Mouse (Mus musculus): Measurements from ENCODE around the gene Mettl26. TPM values are rescaled to one million over a fixed set of nuclear protein-coding genes. Genes with fewer than 3 reads are reported as not detected.
A peak's percentile ranks its signal among the peaks of the same experiment; 100 is the strongest.

Mettl26 gene
- total RNA-seq, 2 experiments from 2014 or later, result 36.3 TPM

GRCm38 (mm10) chr17:25881691-25882090 lies 6.8 kb downstream of the Mettl26 start:
- DNase-seq (ENCODE audit: low spot score in 2 of 2), result no peak

DNA sequence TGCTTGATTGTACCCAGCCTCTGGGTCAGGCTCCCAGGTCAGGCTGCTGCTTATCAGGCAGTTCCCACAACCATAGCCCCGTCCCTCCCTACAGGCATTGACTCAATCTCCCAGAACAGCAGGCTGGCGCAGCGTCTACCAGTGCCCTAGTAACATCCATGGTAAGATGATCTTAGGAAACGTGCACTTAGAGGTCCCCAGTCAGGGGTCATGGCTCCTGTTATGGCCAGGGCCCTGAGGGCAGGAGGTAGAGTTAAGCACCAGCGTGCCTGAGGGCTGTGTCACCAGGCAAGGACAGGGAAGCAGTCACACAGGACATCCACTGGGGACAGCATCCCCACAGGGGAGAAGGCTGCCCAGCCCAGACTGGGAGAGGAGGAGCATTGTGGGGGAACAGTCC lies 7.4 kb downstream of the Mettl26 start:
- no peak for DNase-seq (ENCODE audit: low spot score in 2 of 2)

DNA sequence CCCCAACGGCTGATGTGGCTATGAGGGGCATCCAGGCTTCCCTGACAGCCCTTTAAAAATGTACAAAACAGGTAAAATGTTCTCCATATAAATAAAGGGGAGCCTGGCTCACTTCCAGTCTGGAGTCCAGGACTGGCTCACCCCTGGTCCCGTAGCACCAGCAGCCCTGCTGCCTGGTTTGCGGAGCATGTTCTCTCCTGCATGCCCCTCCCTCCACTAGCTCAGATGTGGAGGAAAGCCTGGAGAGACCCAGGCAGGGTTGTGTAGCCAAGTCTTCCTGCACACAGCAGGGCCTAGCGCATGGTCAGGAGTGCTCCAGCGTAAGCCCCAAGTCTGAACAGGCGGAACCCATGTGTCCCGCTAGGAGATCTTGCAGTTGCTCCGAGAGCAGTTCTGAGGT lies 8.4 kb downstream of the Mettl26 start:
- DNase-seq (ENCODE audit: low spot score in 2 of 2), result no peak

GRCm38 (mm10) chr17:25883824-25884223 lies 8.9 kb downstream of the Mettl26 start:
- DNase-seq (ENCODE audit: low spot score in 2 of 2), result no peak

GRCm38 (mm10) chr17:25885636-25886035 lies 10.8 kb downstream of the Mettl26 start:
- no peak for DNase-seq (ENCODE audit: low spot score in 2 of 2)

DNA sequence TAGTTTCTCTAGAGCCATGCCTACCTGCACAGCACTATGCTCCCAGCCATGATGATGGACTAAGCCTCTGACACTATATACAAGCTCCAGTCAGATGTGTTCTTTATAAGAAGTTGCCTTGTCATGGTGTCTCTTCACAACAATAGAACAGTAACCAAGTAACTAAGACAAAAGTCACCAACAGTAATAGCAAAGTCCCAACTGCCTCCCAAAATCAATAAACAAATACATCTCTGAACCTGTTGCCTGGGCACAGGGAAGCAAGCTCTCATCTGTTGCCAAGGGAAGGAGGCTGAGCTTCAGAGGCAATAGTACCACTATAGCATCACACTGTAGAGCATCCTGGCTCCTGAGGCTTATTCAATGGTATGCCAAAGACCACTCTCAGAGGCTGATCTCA lies 11.9 kb downstream of the Mettl26 start:
- no peak for DNase-seq (ENCODE audit: low spot score in 2 of 2)

DNA sequence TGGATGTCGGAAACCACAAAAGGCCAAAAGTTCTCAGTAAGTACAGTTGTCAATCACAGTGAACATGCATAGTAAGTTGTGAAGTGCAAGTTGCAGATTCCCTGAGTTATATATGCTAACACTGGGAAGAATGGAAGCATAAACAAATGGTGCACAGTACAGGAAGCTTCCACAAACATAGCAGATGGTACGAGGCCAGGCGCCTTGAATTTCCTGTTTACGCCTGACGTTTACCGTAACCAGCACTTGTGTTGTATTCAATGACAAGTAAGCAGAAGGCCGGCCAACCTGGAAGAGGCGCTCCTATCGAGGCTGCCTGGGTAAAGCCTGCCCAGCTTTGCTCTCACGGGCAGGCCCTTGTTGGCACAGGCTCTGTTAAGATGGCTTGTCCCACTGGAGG lies 12.6 kb downstream of the Mettl26 start:
- no peak for DNase-seq (ENCODE audit: low spot score in 2 of 2)

GRCm38 (mm10) chr17:25888837-25889236 lies 14.0 kb downstream of the Mettl26 start:
- no peak for DNase-seq (ENCODE audit: low spot score in 2 of 2)

- DNase-seq (ENCODE audit: low spot score in 2 of 2), result peak in 1 of 2 experiments; percentile 82
Observed at GRCm38 (mm10) chr17:25893975-25894617, 19.2 kb downstream of the Mettl26 start.

DNA sequence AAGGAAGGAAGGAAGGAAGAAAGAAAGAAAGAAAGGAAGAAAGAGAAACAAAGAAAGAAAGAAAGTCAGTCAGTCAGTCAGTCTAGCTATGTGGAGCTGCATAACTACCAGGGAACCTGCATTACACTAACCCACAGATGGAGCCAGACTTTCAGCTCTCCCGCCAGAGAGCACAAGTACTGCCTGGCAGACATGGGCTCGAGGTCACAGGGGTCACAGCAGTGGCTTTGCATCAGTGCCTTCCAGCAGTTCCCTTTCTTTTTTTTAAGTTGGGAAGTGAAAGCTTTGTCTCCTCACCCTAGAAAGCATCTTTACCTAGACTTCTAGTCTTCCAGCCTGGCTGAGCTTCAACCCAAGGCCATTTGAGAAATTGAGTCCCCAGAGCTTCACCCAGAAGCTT lies 20.5 kb downstream of the Mettl26 start:
- DNase-seq (ENCODE audit: low spot score in 2 of 2), result no peak

DNA sequence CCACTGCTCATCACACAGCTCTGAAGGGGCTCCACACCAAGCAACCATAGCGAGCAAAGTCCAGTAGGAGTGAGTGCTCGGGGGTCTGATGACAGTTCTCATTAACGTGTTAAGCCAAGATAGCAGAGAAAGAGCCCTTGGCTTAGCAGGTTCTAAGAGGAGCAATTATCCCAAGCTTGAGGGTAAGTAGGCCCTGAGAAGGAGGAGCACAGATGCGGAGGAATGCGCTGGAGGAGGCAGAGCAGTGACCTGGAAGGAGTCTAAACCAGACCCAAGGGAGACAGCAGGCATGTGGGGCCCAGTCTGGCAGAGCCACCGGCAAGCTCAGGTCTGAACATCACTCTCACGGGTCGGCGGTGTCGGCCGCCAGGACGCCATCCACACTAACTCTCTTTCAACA lies 21.0 kb downstream of the Mettl26 start:
- no peak for DNase-seq (ENCODE audit: low spot score in 2 of 2)

DNA sequence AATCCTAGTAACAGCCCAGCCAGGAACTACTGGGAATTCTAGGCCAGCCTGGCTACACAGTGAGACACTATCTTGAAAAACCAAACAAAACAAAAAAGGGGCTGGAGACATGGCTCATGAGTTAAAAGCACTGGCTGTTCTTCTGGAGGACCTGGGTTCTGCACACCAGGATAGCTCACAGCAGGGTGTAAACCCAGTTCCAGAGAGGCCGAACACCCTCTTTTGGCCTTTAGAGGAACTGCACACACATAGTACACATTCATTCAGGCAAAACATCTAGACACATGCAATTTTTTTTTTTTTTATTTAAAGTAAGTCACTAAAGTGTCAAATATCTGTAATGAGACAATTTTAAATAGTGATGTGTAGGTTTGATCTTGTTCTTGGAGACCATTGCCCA lies 25.3 kb downstream of the Mettl26 start:
- DNase-seq (ENCODE audit: low spot score in 2 of 2), result no peak

DNA sequence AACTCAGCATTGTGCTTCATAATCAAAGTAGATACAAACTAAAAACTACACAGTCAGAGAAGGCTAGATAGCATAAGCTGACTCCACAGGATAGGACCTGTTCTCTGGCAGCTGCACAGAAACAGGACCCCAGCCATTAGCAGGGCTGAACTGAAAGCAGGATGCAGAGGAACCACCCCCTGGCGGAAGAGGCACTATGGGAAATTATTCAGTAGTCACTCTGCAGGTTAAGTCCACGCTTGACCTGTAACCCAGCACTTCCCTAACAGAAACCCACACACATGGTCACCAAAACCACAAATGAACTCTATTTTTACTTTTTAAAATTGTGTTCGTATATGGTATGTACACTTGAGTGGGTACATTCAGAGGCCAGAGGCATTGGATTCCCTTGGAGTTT lies 28.2 kb downstream of the Mettl26 start:
- no peak for DNase-seq (ENCODE audit: low spot score in 2 of 2)

GRCm38 (mm10) chr17:25907640-25908039 lies 32.8 kb downstream of the Mettl26 start:
- no peak for DNase-seq (ENCODE audit: low spot score in 2 of 2)

GRCm38 (mm10) chr17:25911816-25912215 lies 36.9 kb downstream of the Mettl26 start:
- DNase-seq (ENCODE audit: low spot score in 2 of 2), result no peak

DNA sequence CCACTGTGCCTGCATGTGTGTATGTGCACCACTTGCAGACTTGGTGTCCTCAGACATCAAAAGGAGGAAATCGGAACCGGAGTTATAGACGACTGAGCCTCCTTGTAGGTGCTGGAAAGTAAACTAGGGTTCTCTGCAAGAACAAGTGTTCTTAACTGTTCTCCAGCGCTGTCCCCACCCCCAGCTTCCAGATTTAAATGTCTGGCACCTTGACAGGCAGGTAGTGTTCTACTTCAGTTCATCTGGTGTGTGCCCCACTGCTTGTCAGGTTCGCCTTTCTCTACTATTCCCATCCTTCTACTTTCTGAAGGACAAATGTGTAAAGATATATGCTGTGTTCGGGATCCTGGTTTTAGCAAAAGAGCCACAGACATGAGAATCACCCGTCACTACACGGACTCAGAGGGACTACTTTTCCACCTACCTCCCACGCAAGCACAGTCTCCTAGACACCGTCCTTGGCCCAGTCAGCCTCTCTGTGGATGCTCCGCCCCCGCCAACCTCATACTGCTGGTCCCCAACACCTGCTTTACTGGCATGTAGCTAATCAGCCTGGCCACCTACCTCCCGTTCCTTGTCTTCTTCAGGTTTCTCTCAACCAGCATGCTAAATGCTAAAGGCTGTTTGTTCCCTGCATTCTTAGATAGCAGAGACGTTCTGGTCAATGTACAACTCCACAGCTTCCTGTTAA lies 38.5 kb downstream of the Mettl26 start:
- DNase-seq (ENCODE audit: low spot score in 2 of 2), result peak; percentile 46 to 80

DNA sequence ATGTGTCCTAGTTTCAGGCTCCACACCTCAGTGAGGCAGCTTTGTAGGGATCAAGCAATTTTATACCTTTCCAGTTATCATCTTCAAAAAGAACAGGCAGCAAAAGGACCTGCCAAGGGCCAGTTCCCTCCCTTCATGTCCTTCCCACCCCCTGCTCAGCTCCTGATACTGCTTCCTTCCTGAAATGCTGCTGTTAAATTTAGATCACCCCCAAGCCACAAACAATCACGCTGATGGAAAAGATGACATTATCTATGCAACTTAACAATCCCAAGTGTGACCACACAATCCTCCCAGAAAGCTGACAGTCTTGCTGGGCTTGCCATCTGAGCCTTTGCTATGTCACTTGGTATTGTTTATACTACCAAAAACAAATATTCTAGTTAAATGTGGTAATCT lies 39.0 kb downstream of the Mettl26 start:
- no peak for DNase-seq (ENCODE audit: low spot score in 2 of 2)

GRCm38 (mm10) chr17:25914295-25914694 lies 39.4 kb downstream of the Mettl26 start:
- DNase-seq (ENCODE audit: low spot score in 2 of 2), result no peak

GRCm38 (mm10) chr17:25916931-25917647 lies 42.2 kb downstream of the Mettl26 start:
- no peak for DNase-seq (ENCODE audit: low spot score in 2 of 2)

GRCm38 (mm10) chr17:25918037-25918750 lies 43.3 kb downstream of the Mettl26 start:
- no peak for DNase-seq (ENCODE audit: low spot score in 2 of 2)

DNA sequence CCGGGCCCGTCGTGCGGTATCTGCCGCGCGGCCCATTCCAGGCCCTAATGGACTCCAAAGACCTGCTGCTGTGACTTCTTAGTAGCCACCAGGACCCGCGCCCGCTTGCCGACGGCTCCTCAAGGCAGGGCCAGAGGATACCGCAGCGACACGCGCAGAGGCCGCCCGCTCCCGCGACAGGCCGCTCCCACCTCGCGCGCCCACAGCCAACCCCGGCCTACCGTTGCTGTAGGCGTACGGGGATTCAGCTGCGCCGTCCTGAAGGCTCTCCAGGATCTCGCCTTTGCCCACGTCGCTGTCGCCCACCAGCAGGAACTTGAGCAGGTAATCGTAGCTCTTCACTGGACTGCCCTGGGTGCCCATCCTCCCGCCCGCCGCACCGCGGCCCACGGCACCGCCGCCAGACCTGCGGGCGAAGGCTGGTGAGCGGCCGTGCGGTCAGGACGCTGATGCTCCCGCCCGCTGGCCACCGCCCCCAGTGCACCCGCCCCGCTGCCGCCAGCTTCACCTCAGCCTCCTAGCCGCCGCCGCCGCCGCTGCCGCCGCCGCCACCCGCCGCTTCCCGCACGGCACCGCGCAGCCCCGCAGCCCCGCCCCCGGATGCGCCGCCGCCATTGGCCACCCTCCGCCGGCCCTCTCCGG lies 44.4 kb downstream of the Mettl26 start, which contains the start of gene Rab40c:
Gene Rab40c, minus strand, starts transcription at position 584 of the 642 bp plus-strand sequence.
- DNase-seq (ENCODE audit: low spot score in 2 of 2), result peak in 1 of 2 experiments; percentile 62

Measured in layer of hippocampus, adult 18-20 months (tissue).